Mouse (Mus musculus) cerebellum, adult 9-10 months (tissue): ENCODE results near the gene Aurka.

Source experiments
- DNase-seq: peaks from one replicate; pipeline ENCODE4 v3.0.0; 2022

Gene Aurka

GRCm38 (mm10) chr2:172381341-172381740, 11.0 kb upstream of the Aurka start:
- DNase-seq: no peak

DNA sequence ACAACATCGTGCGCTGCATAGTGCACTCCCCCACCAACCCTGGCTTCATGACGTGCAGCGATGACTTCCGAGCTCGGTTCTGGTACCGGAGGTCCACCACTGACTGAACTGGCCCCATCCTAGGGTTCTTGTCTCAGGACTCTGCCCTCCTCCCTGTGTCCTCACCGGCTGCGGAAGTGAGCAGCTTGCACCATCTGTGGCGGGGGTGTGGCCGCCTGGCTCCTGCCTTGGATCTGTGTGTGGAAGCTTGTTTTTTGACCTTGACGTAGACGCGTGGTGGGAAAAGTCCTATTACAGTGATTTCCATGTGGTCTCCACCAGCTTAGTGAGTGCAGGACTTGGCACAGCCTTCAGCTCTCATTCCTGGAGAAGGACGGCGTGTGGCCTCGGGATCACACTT, 10.2 kb upstream of the Aurka start:
- DNase-seq: no peak

- no peak for DNase-seq
Observed at GRCm38 (mm10) chr2:172378332-172378731, 8.0 kb upstream of the Aurka start.

GRCm38 (mm10) chr2:172376999-172377515, 6.7 kb upstream of the Aurka start:
- no peak for DNase-seq

GRCm38 (mm10) chr2:172376551-172376950, 6.2 kb upstream of the Aurka start:
- DNase-seq: no peak

- no peak for DNase-seq
Observed at GRCm38 (mm10) chr2:172371258-172371657, 923 bp upstream of the Aurka start.

DNA sequence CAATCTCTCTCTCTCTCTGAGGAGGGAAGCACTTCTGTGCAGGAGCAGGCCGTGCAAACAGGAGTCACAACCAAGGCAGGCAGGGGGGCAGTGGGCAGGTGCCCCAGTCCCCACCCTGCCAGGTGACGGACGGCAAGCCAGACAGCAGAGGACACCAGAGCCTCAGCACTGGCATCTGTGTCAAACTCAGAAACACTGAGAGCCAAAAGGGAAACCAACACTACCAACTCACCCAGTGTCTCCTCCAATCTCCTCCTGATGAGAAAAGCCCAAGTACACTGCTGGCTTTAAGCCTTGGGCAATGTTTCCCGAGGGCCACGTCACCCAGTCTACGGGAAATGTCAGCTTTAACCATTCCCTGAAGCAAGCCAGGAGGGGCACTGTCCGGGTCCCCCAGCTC, 7.2 kb downstream of the Aurka start:
- DNase-seq: no peak

DNA sequence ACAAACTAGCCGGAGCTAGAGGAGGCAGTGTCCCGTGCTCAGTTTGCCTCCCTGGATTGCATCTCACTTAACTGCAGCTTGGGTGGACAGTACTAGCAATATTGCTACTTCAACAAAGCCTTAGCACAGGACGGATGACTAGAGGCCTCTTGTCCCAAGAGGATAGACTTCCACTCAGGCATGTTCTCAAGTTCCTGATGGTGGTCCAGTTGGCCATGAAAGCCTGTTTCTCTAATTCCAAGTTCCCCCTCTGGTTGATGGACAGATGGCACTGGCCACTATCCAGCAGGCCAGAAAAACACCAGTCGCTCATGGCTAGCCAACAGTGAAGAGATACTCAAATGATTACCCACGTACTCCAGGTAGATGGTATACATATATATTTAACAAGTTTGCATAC, 14.5 kb downstream of the Aurka start:
- DNase-seq: no peak

DNA sequence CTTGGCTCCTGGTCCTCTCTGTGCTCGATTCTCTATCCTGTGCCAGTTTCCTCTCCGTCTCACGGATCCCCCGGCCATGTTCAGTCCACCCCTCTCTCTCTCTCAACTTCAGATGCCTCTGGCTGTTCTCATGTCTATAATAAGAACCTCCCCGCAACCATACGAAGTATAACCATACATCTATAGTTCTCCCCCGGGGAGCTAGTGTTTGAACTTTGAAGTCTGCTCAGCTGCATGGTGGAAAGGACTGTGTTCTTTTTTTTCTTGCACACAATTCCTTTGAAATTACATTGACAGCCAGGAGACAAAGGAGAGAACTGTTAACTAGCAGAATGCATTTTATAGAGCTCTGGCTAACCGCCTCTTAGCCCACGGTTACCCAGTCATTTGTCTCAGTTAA, 15.6 kb downstream of the Aurka start:
- no peak for DNase-seq

- no peak for DNase-seq
Observed at GRCm38 (mm10) chr2:172353218-172353617, 17.1 kb downstream of the Aurka start.

DNA sequence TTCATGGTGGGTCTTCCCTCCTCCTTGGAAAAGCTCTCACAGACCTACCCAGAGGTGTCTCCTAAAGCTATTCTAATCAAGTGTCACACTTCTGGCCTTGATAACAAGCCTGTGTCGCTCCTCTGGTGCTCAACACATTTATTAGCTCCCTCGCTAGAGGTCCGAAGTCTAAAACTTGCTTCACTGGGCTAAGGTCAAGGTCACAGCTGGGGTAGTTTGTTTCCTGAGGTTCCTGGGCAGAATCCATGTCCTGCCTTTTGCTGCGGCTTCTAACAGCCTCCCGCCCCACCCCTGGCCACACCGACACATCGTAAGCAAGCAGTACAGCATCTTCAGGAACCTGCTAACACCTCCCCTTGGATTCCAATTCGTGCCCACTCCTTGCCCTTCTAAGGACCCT, 19.6 kb downstream of the Aurka start:
- DNase-seq: no peak

GRCm38 (mm10) chr2:172349776-172350175, 20.6 kb downstream of the Aurka start:
- DNase-seq: no peak

- DNase-seq: no peak
Observed at GRCm38 (mm10) chr2:172348297-172348950, 21.9 kb downstream of the Aurka start.

- DNase-seq: peak; percentile 15
Observed at GRCm38 (mm10) chr2:172346933-172347611, 23.3 kb downstream of the Aurka start.

DNA sequence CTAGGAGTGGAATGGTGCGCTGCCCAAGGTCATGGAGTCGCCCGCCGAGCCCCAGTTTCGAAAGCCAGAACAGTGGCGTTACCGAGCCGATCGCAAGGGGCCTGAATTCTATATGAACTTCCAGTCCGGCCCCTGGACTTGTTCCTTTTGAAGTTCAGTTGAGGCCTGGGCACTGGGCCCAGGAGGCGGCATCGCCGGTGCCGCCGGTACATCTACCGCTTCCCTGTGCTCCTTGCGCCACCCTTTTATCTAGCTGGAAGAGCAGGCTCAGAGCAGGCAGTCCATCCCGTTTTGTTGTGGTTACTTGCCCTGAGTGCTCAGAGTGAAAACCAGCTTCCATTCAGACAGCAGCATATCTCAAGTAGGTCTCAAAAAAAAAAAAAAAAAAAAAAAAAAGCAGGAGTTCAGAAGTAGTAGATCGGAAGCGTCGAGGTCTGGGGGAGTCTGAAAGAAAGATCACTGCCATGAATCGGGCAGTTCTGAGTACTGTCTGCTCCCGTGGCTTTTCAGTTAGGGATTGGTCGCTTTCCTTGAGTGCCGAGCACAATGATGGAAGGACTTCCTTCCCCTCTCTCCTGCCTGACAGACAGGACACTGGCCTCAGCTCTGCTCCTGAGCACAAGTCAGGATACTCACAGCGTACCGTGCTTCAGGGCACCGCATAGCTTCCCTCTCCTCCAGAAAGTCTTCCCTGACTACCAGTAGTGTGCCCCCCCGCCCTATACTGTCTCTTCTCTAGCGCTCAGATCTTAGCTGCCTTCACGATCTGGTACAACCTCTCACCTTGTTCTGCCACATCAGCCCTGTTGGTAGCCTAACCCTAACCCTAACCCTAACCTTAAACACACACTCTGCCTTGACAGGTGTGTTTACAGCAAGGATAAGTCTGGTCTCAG, 24.1 kb downstream of the Aurka start:
- DNase-seq: peak; percentile 49

DNA sequence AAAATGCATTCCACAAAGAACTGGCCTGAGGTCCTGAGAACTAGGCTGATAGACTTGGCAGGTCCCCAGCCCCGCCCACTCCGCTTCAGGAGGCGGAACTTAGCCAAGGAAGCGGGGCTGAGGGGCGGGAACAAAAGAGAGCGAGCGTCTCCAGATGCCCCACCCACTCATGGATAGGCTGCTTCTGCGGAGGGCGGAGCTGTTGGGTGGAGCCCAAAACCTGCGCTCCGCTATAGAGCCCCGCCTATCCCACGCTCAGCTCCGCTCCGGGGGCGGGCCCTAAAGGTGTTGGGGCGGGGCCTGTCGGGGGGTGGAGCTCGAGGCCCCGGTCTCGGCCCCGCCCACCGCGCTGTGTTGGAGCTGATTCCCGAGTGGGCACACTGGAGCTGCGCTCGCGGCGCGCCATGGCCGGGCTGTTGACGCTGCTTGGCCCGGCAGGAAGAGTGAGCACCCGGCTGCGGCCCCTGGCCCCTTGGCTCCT, 25.0 kb downstream of the Aurka start, which contains the start of gene Fam210b:
TSS of gene Fam210b (plus strand) at position 308 of the 481 bp plus-strand sequence.
- peak; percentile 97 for DNase-seq

DNA sequence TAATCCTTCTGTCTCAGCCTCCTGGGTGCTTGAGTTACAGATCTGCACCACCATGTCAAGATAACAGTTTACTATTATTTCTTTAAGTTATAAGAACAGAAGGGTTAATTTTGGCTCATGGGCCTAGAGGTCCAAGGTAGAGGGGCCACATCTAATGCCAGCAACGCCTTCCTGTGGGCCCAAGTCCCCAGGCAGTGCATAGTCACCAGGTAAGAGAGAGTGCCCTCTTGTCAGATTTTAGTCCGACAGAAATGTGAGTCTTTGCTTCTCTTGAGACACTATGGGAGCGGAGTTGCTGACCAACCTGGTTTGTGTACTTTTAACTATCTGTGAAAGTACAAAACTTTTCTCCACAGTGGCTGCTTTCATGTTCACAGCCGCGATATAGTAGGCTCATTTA, 25.7 kb downstream of the Aurka start:
- no peak for DNase-seq

DNA sequence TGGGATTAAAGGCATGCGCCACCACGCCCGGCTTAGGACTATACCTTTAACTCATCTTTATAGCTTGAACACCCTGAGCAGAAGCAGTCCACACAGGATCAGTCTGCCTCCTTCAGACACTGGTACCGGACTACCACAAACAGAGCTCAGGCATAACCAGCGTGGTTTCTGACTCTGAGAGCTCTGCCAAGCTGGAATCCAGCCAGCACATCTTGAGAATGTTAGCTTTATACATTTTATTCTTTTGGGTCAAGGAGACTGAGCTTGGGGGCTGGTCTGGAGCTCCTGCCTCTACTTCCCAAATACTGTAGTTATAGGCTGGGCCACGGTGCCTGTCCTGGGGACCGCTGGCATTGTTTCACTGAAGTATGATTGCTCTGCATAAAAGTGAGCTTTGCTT, 26.6 kb downstream of the Aurka start:
- DNase-seq: peak; percentile 27

DNA sequence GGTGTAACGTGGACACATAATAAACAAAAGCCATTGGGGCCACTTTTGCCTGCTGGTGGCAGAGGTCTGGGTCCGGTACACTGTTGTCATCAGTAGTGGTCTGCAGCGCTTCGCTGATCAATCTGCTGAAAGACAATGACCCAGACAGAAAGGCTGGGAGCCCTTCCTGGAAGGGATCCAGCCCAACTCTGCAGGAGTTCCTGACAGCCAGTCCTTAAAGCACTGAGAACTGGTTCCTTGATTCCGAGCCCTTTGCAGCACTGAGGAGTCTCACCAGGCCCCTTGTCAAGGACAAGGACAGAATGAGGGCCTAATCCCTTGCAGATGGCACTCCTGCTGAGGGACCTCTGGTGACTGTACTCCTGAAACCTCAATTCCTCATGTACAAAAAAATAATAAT, 28.7 kb downstream of the Aurka start:
- DNase-seq: no peak

DNA sequence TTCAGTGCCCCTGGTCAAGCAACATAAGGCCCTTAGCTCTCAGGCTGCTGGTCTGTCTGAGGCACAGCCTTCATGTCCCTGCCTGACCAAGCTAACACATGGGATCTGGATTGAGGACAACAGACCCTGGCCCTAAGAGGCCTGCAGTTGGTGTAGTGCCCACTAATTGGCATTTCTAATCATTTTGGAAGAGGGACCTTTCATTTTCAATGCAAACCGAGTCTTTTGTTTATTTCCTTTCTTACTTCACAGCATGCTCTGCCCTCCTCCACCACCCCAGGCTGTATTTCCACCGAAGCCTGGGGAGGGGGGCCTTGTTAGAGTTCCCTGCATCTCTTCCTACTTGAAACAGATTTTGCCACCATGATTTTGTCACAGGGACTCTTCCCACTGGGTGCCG, 29.4 kb downstream of the Aurka start:
- DNase-seq: no peak

DNA sequence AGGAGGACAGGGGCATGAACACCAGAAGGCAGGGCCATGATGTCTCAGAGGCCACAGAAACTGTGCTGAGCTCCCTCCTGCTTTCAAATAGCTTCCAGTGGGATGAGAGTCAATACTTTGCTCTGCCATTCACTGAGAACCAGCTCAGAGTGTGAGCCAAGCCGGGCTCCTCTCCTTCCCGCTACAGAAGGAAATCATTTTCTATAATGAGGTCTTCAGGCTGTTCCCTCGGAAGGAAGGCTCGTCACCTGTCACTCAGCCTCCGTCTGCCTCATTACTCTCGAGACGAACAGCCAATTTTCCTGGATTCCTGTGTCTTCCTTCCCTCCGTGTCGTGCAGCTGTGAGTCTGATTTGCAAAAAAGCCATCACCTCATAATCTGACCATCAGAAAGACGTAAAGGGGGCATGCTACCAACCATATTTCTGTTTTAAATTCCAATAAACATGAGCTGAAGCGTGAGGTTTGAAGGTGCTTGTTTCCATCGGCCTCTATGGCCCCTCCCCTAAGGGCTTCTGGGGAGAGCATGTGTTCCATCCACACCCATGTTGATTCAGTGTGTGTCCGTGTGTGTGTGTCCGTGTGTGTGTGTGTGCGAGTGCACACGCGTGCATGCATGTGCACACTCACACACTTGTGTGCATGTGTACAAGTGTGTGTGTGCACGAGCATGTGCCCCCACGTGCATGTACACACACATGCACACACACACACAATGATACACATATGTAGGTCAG, 32.0 kb downstream of the Aurka start:
- no peak for DNase-seq

DNA sequence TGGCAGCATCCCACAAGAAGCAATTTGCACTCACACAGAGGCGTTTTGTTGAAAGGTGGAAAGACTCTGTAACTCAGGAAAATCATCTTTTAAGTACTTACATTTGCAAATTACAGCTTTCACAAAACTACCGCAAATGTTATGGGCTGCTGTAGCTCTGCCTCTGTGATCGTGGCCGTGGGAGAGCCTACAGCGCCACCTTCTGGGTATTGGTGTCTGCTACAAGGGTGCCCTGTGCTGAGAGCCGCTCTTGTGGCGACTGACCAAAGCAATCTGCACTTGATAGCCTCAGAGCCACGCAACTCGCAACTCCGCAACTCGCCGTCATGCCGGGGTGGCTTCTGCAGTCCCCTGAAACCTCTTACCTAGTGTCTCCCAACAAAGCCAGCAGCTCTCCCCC, 41.2 kb downstream of the Aurka start:
- DNase-seq: peak; percentile 41

GRCm38 (mm10) chr2:172328248-172328647, 42.1 kb downstream of the Aurka start:
- DNase-seq: no peak
